Mouse (Mus musculus) bone marrow, adult 2 months (tissue): ENCODE measurements around the gene Myo3b. TPM values are rescaled to one million over a fixed set of nuclear protein-coding genes. Genes with fewer than 3 reads are reported as not detected.

Source experiments
- H3K27ac ChIP-seq: fragments of 200-500 bp; 2 replicates; pipeline ENCODE4 v1.5.1; 2012; ENCODE audit warnings: low read depth, mild to moderate bottlenecking, control low read depth, inconsistent platforms, low read length; ENCODE audit not compliant: control insufficient read depth, poor library complexity, insufficient read depth
- H3K4me1 ChIP-seq: fragments of 200-500 bp; 2 replicates; pipeline ENCODE4 v1.6.1; 2011; ENCODE audit warnings: low read length; ENCODE audit not compliant: control insufficient read depth, insufficient read depth
- H3K4me3 ChIP-seq: fragments of 200-500 bp; replicated peaks from 2 replicates; pipeline ENCODE3; 2011; ENCODE audit warnings: mild to moderate bottlenecking, low read depth, low read length, control low read depth; ENCODE audit not compliant: control insufficient read depth
- CTCF ChIP-seq: fragments of 200-500 bp; IDR thresholded peaks from 2 replicates; pipeline ENCODE4 v1.5.1; 2011; ENCODE audit warnings: low read length, control low read depth; ENCODE audit not compliant: control insufficient read depth, insufficient read depth
- POLR2A ChIP-seq: fragments of 200-500 bp; IDR thresholded peaks from 2 replicates; pipeline ENCODE4 v1.6.1; 2011; ENCODE audit warnings: low read depth, mild to moderate bottlenecking, control low read depth, low read length, borderline replicate concordance; ENCODE audit not compliant: control insufficient read depth
- WGBS: fragments of 180-500 bp; shearing (Covaris S2); methylation state at CpG from one replicate; pipeline ENCODE4 v1.1.7; 2018; 5-methylcytosine and 5-hydroxymethylcytosine counted together
- polyA plus RNA-seq: library from polyadenylated mRNA; stranded (reverse); fragments of >200 nt; gene quantifications from 2 replicates; pipeline ENCODE4 v1.2.4, GENCODE M21; 2011; ENCODE audit warnings: low replicate concordance; ENCODE audit not compliant: missing spikeins, insufficient read depth, insufficient read length

The Myo3b gene
- polyA plus RNA-seq, 1 experiment, result not detected

GRCm38 (mm10) chr2:70024454-70024853 lies 14.5 kb upstream of the Myo3b start:
- Histone ChIP-seq H3K4me1 (no peaks in the 10 kb centered on the region), H3K4me3 (no peak overlapping the region), H3K27ac (no peak overlapping the region)
- TF ChIP-seq POLR2A, result no peak
- no peak for TF ChIP-seq CTCF
- 68% methylated on average over 2 of the region's 2 CpGs for WGBS

- Histone ChIP-seq H3K4me3 (no peak overlapping the region), H3K4me1 (no peaks in the 10 kb centered on the region), H3K27ac (no peak overlapping the region)
- 91% methylated on average over 5 of the region's 5 CpGs for WGBS
- no peak for TF ChIP-seq CTCF
- no peak for TF ChIP-seq POLR2A
These were observed 13.2 kb upstream of the Myo3b start for GRCm38 (mm10) chr2:70025711-70026110.

- no peaks in the 10 kb centered on the region for H3K4me1 ChIP-seq
- TF ChIP-seq CTCF, result no peak
- no peak for TF ChIP-seq POLR2A
- no peak overlapping the region for H3K27ac ChIP-seq
- 85% methylated on average over 2 of the region's 2 CpGs for WGBS
- no peak overlapping the region for H3K4me3 ChIP-seq
These were observed 7.5 kb upstream of the Myo3b start for GRCm38 (mm10) chr2:70031472-70031871.

- H3K27ac ChIP-seq, result no peak overlapping the region
- TF ChIP-seq CTCF (no peak), POLR2A (no peak)
- no peaks in the 10 kb centered on the region for H3K4me1 ChIP-seq
- 66% methylated on average over 5 of the region's 5 CpGs for WGBS
- H3K4me3 ChIP-seq, result no peak overlapping the region
These were observed 4.0 kb upstream of the Myo3b start for GRCm38 (mm10) chr2:70034895-70035294.

- no peak overlapping the region for H3K4me3 ChIP-seq
- 73% methylated on average over 1 of the region's 1 CpGs for WGBS
- TF ChIP-seq CTCF (no peak), POLR2A (no peak)
- H3K27ac ChIP-seq, result no peak overlapping the region
- no peaks in the 10 kb centered on the region for H3K4me1 ChIP-seq
These were observed 3.6 kb upstream of the Myo3b start for GRCm38 (mm10) chr2:70035358-70035757.

- Histone ChIP-seq H3K4me3 (no peak overlapping the region), H3K27ac (no peak overlapping the region), H3K4me1 (no peaks in the 10 kb centered on the region)
- TF ChIP-seq POLR2A (no peak), CTCF (peak; percentile 49)
- 51% methylated on average over 8 of the region's 8 CpGs for WGBS
These were observed 1.7 kb upstream of the Myo3b start for GRCm38 (mm10) chr2:70037221-70037620.

GRCm38 (mm10) chr2:70044466-70044865 lies 5.5 kb downstream of the Myo3b start:
- no peak for TF ChIP-seq CTCF
- TF ChIP-seq POLR2A, result no peak
- Histone ChIP-seq H3K4me3 (no peak overlapping the region), H3K4me1 (no peaks in the 10 kb centered on the region; the same call in 1 of the 2 replicates), H3K27ac (no peak overlapping the region)
- 68% methylated on average over 6 of the region's 6 CpGs for WGBS

GRCm38 (mm10) chr2:70047868-70048267 lies 8.9 kb downstream of the Myo3b start:
- Histone ChIP-seq H3K27ac (no peak overlapping the region), H3K4me3 (no peak overlapping the region), H3K4me1 (no peaks in the 10 kb centered on the region; the same call in 1 of the 2 replicates)
- 22% methylated on average over 11 of the region's 11 CpGs for WGBS
- TF ChIP-seq CTCF (no peak), POLR2A (no peak)

GRCm38 (mm10) chr2:70053803-70054202 lies 14.9 kb downstream of the Myo3b start:
- H3K4me3 ChIP-seq, result no peak overlapping the region
- no peaks in the 10 kb centered on the region for H3K4me1 ChIP-seq
- H3K27ac ChIP-seq, result no peak overlapping the region
- no peak for TF ChIP-seq CTCF
- TF ChIP-seq POLR2A, result no peak
- WGBS, result 88% methylated on average over 9 of the region's 9 CpGs
